Comparison of ENCODE assay signal across 11 mouse cellular contexts in genomic region chr7:16853302-16853831, GRCm38 (mm10). TPM values are rescaled to one million over a fixed set of nuclear protein-coding genes. Genes with fewer than 3 reads are reported as not detected.
DNase-seq lines count a peak whose midpoint lies in the region; ATAC-seq and TF ChIP-seq lines count a peak whose summit lies in the region.
"Had no signal": no experiment of that assay in that cellular context is flagged by ENCODE, and none has a peak within 500 bp of the region (broad histone marks: within the 10 kb centered on the region; RNA-seq: fewer than 3 reads in every experiment).

No protein-coding gene starts in this region.

- intact Hi-C loops in heart, adult 2 months (cut with DNase I), result loop anchor here (5.0 kb wide), 1 partner anchor 41 kb away; no protein-coding TSS in a partner anchor

- no peak overlapping the region for H3K4me3 ChIP-seq in kidney, postnatal 0 days (replicated peaks; ENCODE audit: low read depth, low read length)
- no peak overlapping the region for H3K4me3 ChIP-seq in heart, adult 2 months
- no peak overlapping the region for H3K4me3 ChIP-seq in intestine, embryonic 15.5 days (replicated peaks)
- H3K4me3 ChIP-seq: neural tube, embryonic 15.5 days had no signal

- H3K4me1 ChIP-seq in kidney, postnatal 0 days (replicated peaks; ENCODE audit: insufficient read depth, low read length), result no peaks in the 10 kb centered on the region
- no peaks in the 10 kb centered on the region for H3K4me1 ChIP-seq in heart, adult 2 months (ENCODE audit: control insufficient read depth, insufficient read depth, low read length)
- 0 out of 2 replicates have a peak, but pooled peaks cover 4% of the 10 kb centered on the region for H3K4me1 ChIP-seq in intestine, embryonic 15.5 days (replicated peaks)
- H3K4me1 ChIP-seq: neural tube, embryonic 15.5 days had no signal

- no peak overlapping the region for H3K4me2 ChIP-seq in kidney, postnatal 0 days (ENCODE audit: low read length)
- no peak overlapping the region for H3K4me2 ChIP-seq in intestine, embryonic 15.5 days (replicated peaks)
- H3K4me2 ChIP-seq: neural tube, embryonic 15.5 days had no signal

- no peaks in the 10 kb centered on the region for H3K9me3 ChIP-seq in kidney, postnatal 0 days (replicated peaks; ENCODE audit: low read length)
- no peaks in the 10 kb centered on the region for H3K9me3 ChIP-seq in intestine, embryonic 15.5 days
- H3K9me3 ChIP-seq: neural tube, embryonic 15.5 days had no signal

- DNase-seq in kidney, postnatal 0 days (ENCODE audit: low spot score), result no peak
- no peak for DNase-seq in kidney, adult 18-20 months
- peak; percentile 49 to 56 for DNase-seq in heart, adult 2 months
- peak; percentile 55 for DNase-seq in lung, postnatal 14 days
- no peak for DNase-seq in layer of hippocampus, adult 9-11 months
- no peak for DNase-seq in urinary bladder, adult 18-20 months (ENCODE audit: low spot score in 2 of 2)
- DNase-seq: cerebellum, adult 8-10 months had no signal

- TF ChIP-seq EP300 in heart, adult 2 months (IDR thresholded peaks at IDR 0.05; ENCODE audit: insufficient read depth, low read depth, low read length), result no peak

- 75% methylated on average over 14 of the region's 14 CpGs for WGBS in kidney, postnatal 0 days
- WGBS in heart, adult 2 months, result 66% methylated on average over 14 of the region's 14 CpGs
- 80% methylated on average over 14 of the region's 14 CpGs for WGBS in intestine, embryonic 15.5 days

- peak; percentile 51 for ATAC-seq in kidney, postnatal 0 days (replicated peaks; ENCODE audit: low FRiP score, low read depth)
- peak; percentile 84 for ATAC-seq in intestine, embryonic 15.5 days
- ATAC-seq: midbrain, embryonic 16.5 days had no signal

- no peak for TF ChIP-seq POLR2A in heart, adult 2 months (IDR thresholded peaks at IDR 0.05; ENCODE audit: insufficient read depth, low read depth, low read length)

- H3K79me2 ChIP-seq in heart, adult 2 months (replicated peaks; ENCODE audit: control insufficient read depth, insufficient read depth, low read length), result no peaks in the 10 kb centered on the region

- no peak for TF ChIP-seq CTCF in kidney, postnatal 0 days (IDR thresholded peaks at IDR 0.05; ENCODE audit: low read depth)
- TF ChIP-seq CTCF in heart, adult 2 months (IDR thresholded peaks at IDR 0.05), result no peak

- H3K9ac ChIP-seq in kidney, postnatal 0 days (ENCODE audit: low read depth, low read length), result no peak overlapping the region
- H3K9ac ChIP-seq in heart, adult 2 months (ENCODE audit: low read depth, low read length), result no peak overlapping the region
- no peak overlapping the region for H3K9ac ChIP-seq in intestine, embryonic 15.5 days
- H3K9ac ChIP-seq: neural tube, embryonic 15.5 days had no signal

- H3K27me3 ChIP-seq in kidney, postnatal 0 days (ENCODE audit: insufficient read depth, low read length), result no peaks in the 10 kb centered on the region
- H3K27me3 ChIP-seq in heart, adult 2 months (ENCODE audit: control insufficient read depth, insufficient read depth, low read length), result no peaks in the 10 kb centered on the region
- no peaks in the 10 kb centered on the region for H3K27me3 ChIP-seq in intestine, embryonic 15.5 days (replicated peaks)
- H3K27me3 ChIP-seq: neural tube, embryonic 15.5 days had no signal

- H3K27ac ChIP-seq in kidney, postnatal 0 days, result no peak overlapping the region
- H3K27ac ChIP-seq in heart, adult 2 months, result no peak overlapping the region
- H3K27ac ChIP-seq in intestine, embryonic 15.5 days, result no peak overlapping the region
- H3K27ac ChIP-seq: macrophage; neural tube, embryonic 15.5 days had no signal

- H3K36me3 ChIP-seq in kidney, postnatal 0 days (ENCODE audit: insufficient read depth, low read length), result peaks cover 47% of the 10 kb centered on the region
- no peaks in the 10 kb centered on the region for H3K36me3 ChIP-seq in heart, adult 2 months (ENCODE audit: control insufficient read depth, insufficient read depth, low read length)
- peaks cover 36% of the 10 kb centered on the region for H3K36me3 ChIP-seq in intestine, embryonic 15.5 days

RNA-seq across cellular contexts. Expression of gene Prkd2, which starts 10.7 kb away (rescaled TPM):
- polyA plus RNA-seq in kidney, postnatal 0 days (2015; fragmentation: Nextera tagmentation; extraction: Ambion mirVana), result 12.8 and 15.1 TPM in 2 replicates
- total RNA-seq in heart, adult 2 months (2021), result 10 to 100 TPM; 15.3 to 19.9 TPM
- 24.5 and 26.2 TPM in 2 replicates for polyA plus RNA-seq in heart, adult 2 months (2012; rRNA removed)
- 9.7 and 12.5 TPM in 2 replicates for polyA plus RNA-seq in intestine, embryonic 15.5 days (2015; fragmentation: Nextera tagmentation; extraction: Ambion mirVana)

RNA-seq across cellular contexts. Expression of gene Dact3, which starts 21.8 kb away (rescaled TPM):
- polyA plus RNA-seq in kidney, postnatal 0 days (2015; fragmentation: Nextera tagmentation; extraction: Ambion mirVana), result 3.7 and 4.3 TPM in 2 replicates
- 10 to 100 TPM in 1 of 2 experiments, 1 to 10 TPM in 1; 8.6 to 12.1 TPM for total RNA-seq in heart, adult 2 months (2021)
- polyA plus RNA-seq in heart, adult 2 months (2012; rRNA removed), result 19.6 and 20.0 TPM in 2 replicates
- 3.1 and 3.2 TPM in 2 replicates for polyA plus RNA-seq in intestine, embryonic 15.5 days (2015; fragmentation: Nextera tagmentation; extraction: Ambion mirVana)

RNA-seq across cellular contexts. Expression of gene Fkrp, which starts 36.8 kb away (rescaled TPM):
- 31.0 and 32.0 TPM in 2 replicates for polyA plus RNA-seq in kidney, postnatal 0 days (2015; fragmentation: Nextera tagmentation; extraction: Ambion mirVana)
- 10 to 100 TPM; 49.5 to 52.8 TPM for total RNA-seq in heart, adult 2 months (2021)
- 40.3 and 51.3 TPM in 2 replicates for polyA plus RNA-seq in heart, adult 2 months (2012; rRNA removed)
- 25.1 and 25.6 TPM in 2 replicates for polyA plus RNA-seq in intestine, embryonic 15.5 days (2015; fragmentation: Nextera tagmentation; extraction: Ambion mirVana)

RNA-seq across cellular contexts. Expression of gene Strn4, which starts 37.7 kb away (rescaled TPM):
- 65.4 and 71.2 TPM in 2 replicates for polyA plus RNA-seq in kidney, postnatal 0 days (2015; fragmentation: Nextera tagmentation; extraction: Ambion mirVana)
- 10 to 100 TPM; 55.5 to 56.2 TPM for total RNA-seq in heart, adult 2 months (2021)
- 94.2 and 101 TPM in 2 replicates for polyA plus RNA-seq in heart, adult 2 months (2012; rRNA removed)
- polyA plus RNA-seq in intestine, embryonic 15.5 days (2015; fragmentation: Nextera tagmentation; extraction: Ambion mirVana), result 77.3 and 85.5 TPM in 2 replicates

RNA-seq across cellular contexts. Expression of gene Gng8, which starts 38.2 kb away (rescaled TPM):
- 7.3 and 8.9 TPM in 2 replicates for polyA plus RNA-seq in kidney, postnatal 0 days (2015; fragmentation: Nextera tagmentation; extraction: Ambion mirVana)
- 1 to 10 TPM in 1 of 2 experiments, under 1 TPM in 1; 0.47 to 1.6 TPM for total RNA-seq in heart, adult 2 months (2021)
- polyA plus RNA-seq in heart, adult 2 months (2012; rRNA removed), result 7.4 and 13.1 TPM in 2 replicates
- polyA plus RNA-seq in intestine, embryonic 15.5 days (2015; fragmentation: Nextera tagmentation; extraction: Ambion mirVana), result 7.4 and 8.3 TPM in 2 replicates
- polyA plus RNA-seq: macrophage had no signal

Comparison
In these comparisons a context has a peak if more than half of its experiments do, and no peak if none do; other contexts are left out.
1. DNase-seq: peak in heart, adult 2 months (2 of 2) and lung, postnatal 14 days (single experiment); none in kidney, postnatal 0 days (single experiment), kidney, adult 18-20 months (single experiment), layer of hippocampus, adult 9-11 months (single experiment) and urinary bladder, adult 18-20 months (0 of 2).